Mouse (Mus musculus) lung, embryonic 15.5 days (tissue): Measurements from ENCODE around the gene Acvr1c. TPM values are rescaled to one million over a fixed set of nuclear protein-coding genes. Genes with fewer than 3 reads are reported as not detected.

Source experiments
- ATAC-seq: fragments of 200-750 bp; cut with Nextera tagmentation; 2 replicates; pipeline ENCODE4 v1.8.0; 2017; ENCODE audit warnings: moderate number of reproducible peaks, borderline replicate concordance; ENCODE audit not compliant: low FRiP score, low TSS enrichment; ENCODE audit errors: extremely low read depth
- H3K27ac ChIP-seq: fragments of 300-500 bp; sonication (generic); 2 replicates; pipeline ENCODE4 v1.5.1; 2015; ENCODE audit warnings: moderate library complexity, mild to moderate bottlenecking, inconsistent platforms
- H3K27me3 ChIP-seq: fragments of 300-500 bp; sonication (generic); 2 replicates; pipeline ENCODE4 v1.6.1; 2015; ENCODE audit warnings: inconsistent platforms
- H3K36me3 ChIP-seq: fragments of 300-500 bp; sonication (generic); 2 replicates; pipeline ENCODE4 v1.6.1; 2015; ENCODE audit warnings: inconsistent platforms
- H3K4me1 ChIP-seq: fragments of 300-500 bp; sonication (generic); 2 replicates; pipeline ENCODE4 v1.6.1; 2015; ENCODE audit warnings: inconsistent platforms
- H3K4me2 ChIP-seq: fragments of 300-500 bp; sonication (generic); 2 replicates; pipeline ENCODE4 v1.6.1; 2015; ENCODE audit warnings: inconsistent platforms, mild to moderate bottlenecking, moderate library complexity
- H3K4me3 ChIP-seq: fragments of 300-500 bp; sonication (generic); 2 replicates; pipeline ENCODE4 v1.5.1; 2015; ENCODE audit warnings: mild to moderate bottlenecking, inconsistent platforms
- H3K9ac ChIP-seq: fragments of 300-500 bp; sonication (generic); 2 replicates; pipeline ENCODE4 v1.6.1; 2015; ENCODE audit warnings: inconsistent platforms
- H3K9me3 ChIP-seq: fragments of 300-500 bp; sonication (generic); 2 replicates; pipeline ENCODE4 v1.6.1; 2016; ENCODE audit warnings: inconsistent platforms
- WGBS: fragments of 180-500 bp; shearing (Covaris S2); methylation state at CpG from one replicate; pipeline ENCODE4 v1.1.7; 2015; 5-methylcytosine and 5-hydroxymethylcytosine counted together
- polyA plus RNA-seq: library from polyadenylated mRNA; unstranded; fragments of >200 nt; fragmentation: Nextera tagmentation; extraction: Ambion mirVana; gene quantifications from 2 replicates; pipeline ENCODE4 v1.2.1, GENCODE M21; 2015

Gene Acvr1c
- polyA plus RNA-seq, 1 experiment from 2014 or later: 1.6 TPM

- Histone ChIP-seq H3K27ac (no peak overlapping the region), H3K4me1 (no peaks in the 10 kb centered on the region), H3K36me3 (no peaks in the 10 kb centered on the region), H3K27me3 (no peaks in the 10 kb centered on the region), H3K4me2 (no peak overlapping the region), H3K9me3 (no peaks in the 10 kb centered on the region), H3K4me3 (no peak overlapping the region), H3K9ac (no peak overlapping the region)
- WGBS: 61% methylated on average over 5 of the region's 5 CpGs
- ATAC-seq: no peak
Measured at GRCm38 (mm10) chr2:58279163-58279562, 78.5 kb downstream of the Acvr1c start.

GRCm38 (mm10) chr2:58276454-58276853 is 81.2 kb downstream of the Acvr1c start:
- Histone ChIP-seq H3K4me1 (no peaks in the 10 kb centered on the region), H3K9ac (no peak overlapping the region), H3K4me2 (no peak overlapping the region), H3K27me3 (no peaks in the 10 kb centered on the region), H3K4me3 (no peak overlapping the region), H3K36me3 (no peaks in the 10 kb centered on the region), H3K9me3 (no peaks in the 10 kb centered on the region), H3K27ac (no peak overlapping the region)
- WGBS: 80% methylated on average over 7 of the region's 7 CpGs
- no peak for ATAC-seq

- Histone ChIP-seq H3K4me2 (no peak overlapping the region), H3K9ac (no peak overlapping the region), H3K4me1 (no peaks in the 10 kb centered on the region), H3K9me3 (no peaks in the 10 kb centered on the region), H3K27me3 (no peaks in the 10 kb centered on the region), H3K27ac (no peak overlapping the region), H3K36me3 (no peaks in the 10 kb centered on the region), H3K4me3 (no peak overlapping the region)
- ATAC-seq: no peak
- WGBS: 82% methylated on average over 4 of the region's 4 CpGs
Measured at GRCm38 (mm10) chr2:58240639-58241038, 117.1 kb downstream of the Acvr1c start.

- Histone ChIP-seq H3K27ac (no peak overlapping the region), H3K4me3 (no peak overlapping the region), H3K4me2 (no peak overlapping the region), H3K9me3 (no peaks in the 10 kb centered on the region), H3K27me3 (no peaks in the 10 kb centered on the region), H3K36me3 (no peaks in the 10 kb centered on the region), H3K4me1 (no peaks in the 10 kb centered on the region), H3K9ac (no peak overlapping the region)
- 72% methylated on average over 2 of the region's 2 CpGs for WGBS
- ATAC-seq: no peak
Measured at GRCm38 (mm10) chr2:58237487-58237886, 120.2 kb downstream of the Acvr1c start.

Other genes starting within 250 kb of the Acvr1c start
- 2.6 and 4.0 TPM in 2 replicates for gene Cytip, start 162.4 kb downstream of the Acvr1c start, polyA plus RNA-seq
- not detected in 2 replicates for gene Gm17409, start 112.2 kb upstream of the Acvr1c start, polyA plus RNA-seq
- 4.5 and 4.6 TPM in 2 replicates for gene Acvr1, start 209.3 kb upstream of the Acvr1c start, polyA plus RNA-seq
- gene Upp2, start 209.4 kb upstream of the Acvr1c start, polyA plus RNA-seq: 6.9 and 7.1 TPM in 2 replicates